8 mouse cellular contexts compared by ENCODE assay signal in the genomic region with DNA sequence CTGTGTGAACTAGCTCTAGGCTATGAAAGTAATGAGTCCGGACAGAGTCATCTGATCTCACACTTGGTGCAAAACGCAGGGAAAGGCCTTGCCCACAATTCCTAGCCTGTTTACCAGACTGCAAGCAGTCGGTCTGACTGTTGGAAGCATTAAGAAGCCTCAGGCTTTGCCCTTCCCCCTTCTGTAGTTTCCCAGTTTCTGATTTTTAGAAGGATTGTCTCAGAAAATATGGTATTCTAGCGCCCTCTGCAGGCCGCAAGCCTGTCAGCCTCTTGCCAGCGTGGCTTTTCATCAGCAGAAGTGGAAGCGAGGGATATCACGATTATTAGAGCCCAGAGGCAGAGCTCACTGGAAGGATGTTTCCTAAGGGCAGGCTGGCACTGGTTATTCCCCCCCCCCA.
DNase-seq lines count a peak whose midpoint lies in the region; ATAC-seq and TF ChIP-seq lines count a peak whose summit lies in the region.

No protein-coding gene starts in this region.

- ATAC-seq in embryonic facial prominence, embryonic 12.5 days (ENCODE audit: insufficient number of reproducible peaks, insufficient read depth, low FRiP score, low TSS enrichment), result 0 out of 2 replicates have a peak, but pooled peaks have one; percentile 45
- ATAC-seq in limb, embryonic 11.5 days (ENCODE audit: insufficient number of reproducible peaks, low FRiP score, low TSS enrichment, low read depth), result peak; percentile 61
- peak; percentile 73; the same call in 1 of the 2 replicates for ATAC-seq in midbrain, postnatal 0 days (ENCODE audit: low FRiP score)

- no peak overlapping the region for H3K4me3 ChIP-seq in embryonic facial prominence, embryonic 12.5 days
- H3K4me3 ChIP-seq in kidney, adult 2 months (ENCODE audit: insufficient read depth, low read depth, low read length), result no peak overlapping the region
- no peak overlapping the region; the same call in 1 of the 2 replicates for H3K4me3 ChIP-seq in limb, embryonic 11.5 days (ENCODE audit: low read depth, low read length)
- H3K4me3 ChIP-seq in midbrain, postnatal 0 days (ENCODE audit: low read depth, low read length), result no peak overlapping the region

- H3K36me3 ChIP-seq in embryonic facial prominence, embryonic 12.5 days, result no peaks in the 10 kb centered on the region
- no peaks in the 10 kb centered on the region for H3K36me3 ChIP-seq in kidney, adult 2 months (ENCODE audit: control insufficient read depth, insufficient read depth, low read length)
- no peaks in the 10 kb centered on the region for H3K36me3 ChIP-seq in limb, embryonic 11.5 days (ENCODE audit: control insufficient read depth, insufficient read depth, low read length)
- H3K36me3 ChIP-seq in midbrain, postnatal 0 days (ENCODE audit: insufficient read depth, low read length), result no peaks in the 10 kb centered on the region

- TF ChIP-seq CTCF in kidney, adult 2 months (conservative IDR thresholded peaks at IDR 0.05; ENCODE audit: insufficient read depth, insufficient read length, low read depth, low read length), result peak; percentile 83
- TF ChIP-seq CTCF in midbrain, postnatal 0 days (IDR thresholded peaks at IDR 0.05), result peak; percentile 92

- WGBS in embryonic facial prominence, embryonic 12.5 days, result 2% methylated on average over 8 of the region's 8 CpGs
- 6% methylated on average over 8 of the region's 8 CpGs for WGBS in kidney, adult 2 months
- 1% methylated on average over 8 of the region's 8 CpGs for WGBS in limb, embryonic 11.5 days
- under 1% methylated on average over 8 of the region's 8 CpGs for WGBS in midbrain, postnatal 0 days

- no peak for TF ChIP-seq POLR2A in kidney, adult 2 months (IDR thresholded peaks at IDR 0.05; ENCODE audit: low read depth, low read length)

- no peak overlapping the region for H3K9ac ChIP-seq in embryonic facial prominence, embryonic 12.5 days
- no peak overlapping the region for H3K9ac ChIP-seq in limb, embryonic 11.5 days (ENCODE audit: low read length)
- no peak overlapping the region for H3K9ac ChIP-seq in midbrain, postnatal 0 days (replicated peaks; ENCODE audit: low read length, poor library complexity, severe bottlenecking)

- H3K27me3 ChIP-seq in embryonic facial prominence, embryonic 12.5 days, result no peaks in the 10 kb centered on the region
- no peaks in the 10 kb centered on the region for H3K27me3 ChIP-seq in kidney, adult 2 months (replicated peaks; ENCODE audit: control insufficient read depth, insufficient read depth, low read length)
- H3K27me3 ChIP-seq in limb, embryonic 11.5 days (ENCODE audit: control insufficient read depth, insufficient read depth, low read length), result no peaks in the 10 kb centered on the region
- H3K27me3 ChIP-seq in midbrain, postnatal 0 days (ENCODE audit: insufficient read depth, low read length), result no peaks in the 10 kb centered on the region

- DNase-seq in A20 (ENCODE audit: low read depth, low spot score), result peak; percentile 85
- DNase-seq in adrenal gland, postnatal 36 days, result peak; percentile 82 to 89
- DNase-seq in heart, adult 18-20 months, result peak; percentile 81 to 91
- DNase-seq in kidney, adult 2 months, result peak; percentile 83
- peak; percentile 93 for DNase-seq in limb, embryonic 11.5 days (ENCODE audit: low spot score)
- peak; percentile 95 for DNase-seq in midbrain, postnatal 0 days (ENCODE audit: low spot score)
- DNase-seq in spleen, postnatal 14 days (ENCODE audit: low spot score in 2 of 2), result peak; percentile 16 to 52

- no peak overlapping the region for H3K27ac ChIP-seq in embryonic facial prominence, embryonic 12.5 days
- H3K27ac ChIP-seq in kidney, adult 2 months (ENCODE audit: insufficient read depth, low read depth, low read length), result no peak overlapping the region
- H3K27ac ChIP-seq in limb, embryonic 11.5 days (replicated peaks; ENCODE audit: low read depth, low read length), result peak overlapping the region; percentile 42; the same call in 1 of the 2 replicates
- no peak overlapping the region for H3K27ac ChIP-seq in midbrain, postnatal 0 days (ENCODE audit: low read depth, low read length)

- H3K4me1 ChIP-seq in embryonic facial prominence, embryonic 12.5 days, result peaks cover 10% of the 10 kb centered on the region; the same call in 1 of the 2 replicates
- H3K4me1 ChIP-seq in kidney, adult 2 months (ENCODE audit: control insufficient read depth, insufficient read depth, low read length), result no peaks in the 10 kb centered on the region; the same call in 1 of the 2 replicates
- H3K4me1 ChIP-seq in limb, embryonic 11.5 days (ENCODE audit: control insufficient read depth, insufficient read depth, low read length), result peaks cover 46% of the 10 kb centered on the region
- peaks cover 8% of the 10 kb centered on the region for H3K4me1 ChIP-seq in midbrain, postnatal 0 days (ENCODE audit: insufficient read depth, low read length)

- no peaks in the 10 kb centered on the region for H3K9me3 ChIP-seq in embryonic facial prominence, embryonic 12.5 days
- no peaks in the 10 kb centered on the region for H3K9me3 ChIP-seq in limb, embryonic 11.5 days (ENCODE audit: control insufficient read depth, low read length)
- no peaks in the 10 kb centered on the region for H3K9me3 ChIP-seq in midbrain, postnatal 0 days (ENCODE audit: low read length)

- no peak overlapping the region for H3K4me2 ChIP-seq in embryonic facial prominence, embryonic 12.5 days (replicated peaks)
- 0 out of 2 replicates have a peak overlapping the region, but pooled peaks have one; percentile 10 for H3K4me2 ChIP-seq in limb, embryonic 11.5 days (ENCODE audit: low read depth, severe bottlenecking)
- H3K4me2 ChIP-seq in midbrain, postnatal 0 days (ENCODE audit: low read depth, low read length, poor library complexity, severe bottlenecking), result no peak overlapping the region

Comparison
In these comparisons a context has a peak if more than half of its experiments do, and no peak if none do; other contexts are left out.
1. DNase-seq: peak in every context shown above with its lines; median percentile 95 in midbrain, postnatal 0 days; 93 in limb, embryonic 11.5 days; 86 in heart, adult 18-20 months; 86 in adrenal gland, postnatal 36 days; 85 in A20; 83 in kidney, adult 2 months; 34 in spleen, postnatal 14 days.